Mouse (Mus musculus): ENCODE results near the gene St7.

DNA sequence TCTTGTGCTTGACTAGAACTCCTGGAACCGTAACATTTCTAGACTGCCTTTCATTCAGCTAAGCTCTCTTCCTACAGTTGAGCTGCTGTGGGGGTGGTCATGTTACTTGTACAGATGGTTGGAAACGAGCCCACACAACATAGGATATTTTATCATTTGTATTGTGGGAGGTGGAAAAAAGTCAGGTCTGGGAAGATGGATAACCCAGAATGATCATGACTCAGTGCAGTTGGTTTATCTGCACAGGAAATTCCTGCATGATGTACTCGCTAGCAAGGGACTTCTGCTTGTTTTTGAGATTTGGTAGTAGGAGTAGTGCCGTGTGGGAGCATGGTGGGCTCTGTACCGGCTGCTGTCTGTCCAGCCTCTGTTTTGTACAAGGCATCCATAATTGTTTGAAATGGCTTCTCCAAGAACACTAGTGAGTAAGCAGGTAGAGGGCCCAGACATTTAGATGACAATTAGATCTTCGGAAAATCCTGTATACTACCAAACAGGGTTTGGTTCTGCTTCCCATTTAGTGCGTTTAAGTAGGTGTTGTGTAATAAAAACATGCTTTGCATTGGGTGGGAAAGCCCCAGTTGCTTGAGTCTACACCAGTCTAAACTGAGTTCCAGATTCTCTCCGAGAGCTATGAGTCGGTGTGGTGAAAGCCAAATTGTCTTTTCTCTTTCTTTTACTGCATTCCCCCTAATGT is 71.4 kb downstream of the St7 start:
- no peak for TF ChIP-seq CTCF (IDR thresholded peaks at IDR 0.05)
- no peak for TF ChIP-seq EP300 (IDR thresholded peaks at IDR 0.05)

Measured in lung, postnatal 0 days (tissue).